11 mouse cellular contexts compared by ENCODE assay signal in genomic region chr7:100307872-100308653, GRCm38 (mm10). TPM values are rescaled to one million over a fixed set of nuclear protein-coding genes. Genes with fewer than 3 reads are reported as not detected.
A peak's percentile ranks its signal among the peaks of the same experiment; 100 is the strongest.
DNase-seq lines count a peak whose midpoint lies in the region; ATAC-seq lines count a peak whose summit lies in the region.
"Had no signal": no experiment of that assay in that cellular context is flagged by ENCODE, and none has a peak within 500 bp of the region (broad histone marks: within the 10 kb centered on the region; RNA-seq: fewer than 3 reads in every experiment).

No protein-coding gene starts in this region.

- no peak for ATAC-seq in granulocyte monocyte progenitor cell, adult 5-6 weeks (replicated peaks; ENCODE audit: poor library complexity, severe bottlenecking)

- intact Hi-C loops in left cerebral cortex, postnatal 36 days (cut with DNase I) = no loop called here
- intact Hi-C loops in heart, postnatal 10 days (cut with DNase I) = no loop called here

- H3K9me3 ChIP-seq in hindbrain, embryonic 10.5 days = no peaks in the 10 kb centered on the region
- H3K9me3 ChIP-seq: limb, embryonic 13.5 days had no signal

- H3K27ac ChIP-seq in hindbrain, embryonic 10.5 days = peak overlapping the region; percentile 50; the same call in 1 of the 2 replicates

- H3K36me3 ChIP-seq in hindbrain, embryonic 10.5 days = no peaks in the 10 kb centered on the region

- no peaks in the 10 kb centered on the region for H3K27me3 ChIP-seq in hindbrain, embryonic 10.5 days (ENCODE audit: insufficient read depth, poor library complexity, severe bottlenecking)
- H3K27me3 ChIP-seq: limb, embryonic 13.5 days had no signal

- 71% methylated on average over 6 of the region's 6 CpGs for WGBS in hindbrain, embryonic 10.5 days

- H3K4me1 ChIP-seq in hindbrain, embryonic 10.5 days (replicated peaks) = peaks cover 46% of the 10 kb centered on the region

- H3K4me3 ChIP-seq in hindbrain, embryonic 10.5 days = no peak overlapping the region
- H3K4me3 ChIP-seq: limb, embryonic 13.5 days had no signal

- peak; percentile 66 for DNase-seq in embryo, embryonic 10 days (ENCODE audit: low spot score)
- no peak for DNase-seq in embryo, embryonic 9.5 days (ENCODE audit: extremely low spot score)
- peak; percentile 31 for DNase-seq in hindbrain, embryonic 10.5 days (ENCODE audit: low spot score)
- peak; percentile 43 to 59 for DNase-seq in left cerebral cortex, postnatal 36 days (ENCODE audit: low spot score in 2 of 2)
- peak; percentile 86 to 92 for DNase-seq in right cerebral cortex, postnatal 10 days (ENCODE audit: low spot score in 2 of 2)
- no peak for DNase-seq in lung, postnatal 10 days
- DNase-seq in heart, postnatal 10 days = no peak

RNA-seq across cellular contexts. Expression of gene P4ha3, which starts 22.7 kb away (rescaled TPM):
- polyA plus RNA-seq in hindbrain, embryonic 10.5 days (2016; fragmentation: Nextera tagmentation; extraction: Ambion mirVana) = 1.0 and 3.5 TPM in 2 replicates
- total RNA-seq in left cerebral cortex, postnatal 36 days (2021) = 1 to 10 TPM; 5.4 to 5.9 TPM
- total RNA-seq in heart, postnatal 10 days (2021) = 1 to 10 TPM; 1.9 to 3.3 TPM
- total RNA-seq in granulocyte monocyte progenitor cell, adult 5-6 weeks (2014; fragmentation: Nextera tagmentation) = not detected in 2 replicates
- total RNA-seq in granulocyte monocyte progenitor cell, adult 5-6 weeks (2017) = not detected in 2 replicates
- total RNA-seq: common myeloid progenitor, adult 5-6 weeks; neutrophil, adult 5-6 weeks had no signal

Comparison
In these comparisons a context has a peak if more than half of its experiments do, and no peak if none do; other contexts are left out.
1. DNase-seq: peak in embryo, embryonic 10 days (single experiment), hindbrain, embryonic 10.5 days (single experiment), left cerebral cortex, postnatal 36 days (2 of 2) and right cerebral cortex, postnatal 10 days (2 of 2); none in embryo, embryonic 9.5 days (single experiment), lung, postnatal 10 days (single experiment) and heart, postnatal 10 days (0 of 2).